Mouse (Mus musculus): Measurements from ENCODE around the gene Evi2b.

The Evi2b gene

GRCm38 (mm10) chr11:79521930-79522329 lies 1.6 kb downstream of the Evi2b start:
- DNase-seq (ENCODE audit: low spot score): no peak

- no peak for DNase-seq (ENCODE audit: low spot score)
Measured at GRCm38 (mm10) chr11:79520772-79521171, 2.8 kb downstream of the Evi2b start.

GRCm38 (mm10) chr11:79519878-79520291 lies 3.7 kb downstream of the Evi2b start:
- DNase-seq (ENCODE audit: low spot score): peak; percentile 73

GRCm38 (mm10) chr11:79519299-79519698 lies 4.3 kb downstream of the Evi2b start:
- DNase-seq (ENCODE audit: low spot score): no peak

- no peak for DNase-seq (ENCODE audit: low spot score)
Measured at GRCm38 (mm10) chr11:79515798-79516197, 7.8 kb downstream of the Evi2b start.

GRCm38 (mm10) chr11:79515331-79515730 lies 8.2 kb downstream of the Evi2b start:
- DNase-seq (ENCODE audit: low spot score): no peak

GRCm38 (mm10) chr11:79511970-79512369 lies 11.6 kb downstream of the Evi2b start:
- no peak for DNase-seq (ENCODE audit: low spot score)

- DNase-seq (ENCODE audit: low spot score): no peak
Measured at GRCm38 (mm10) chr11:79504506-79504905, 19.1 kb downstream of the Evi2b start.

- DNase-seq (ENCODE audit: low spot score): peak; percentile 78
Measured at GRCm38 (mm10) chr11:79503845-79504244, 19.7 kb downstream of the Evi2b start, which contains the start of gene Omg. Omg (minus strand) TSS chr11:79504084.

GRCm38 (mm10) chr11:79502917-79503316 lies 20.6 kb downstream of the Evi2b start:
- DNase-seq (ENCODE audit: low spot score): no peak

- DNase-seq (ENCODE audit: low spot score): no peak
Measured at GRCm38 (mm10) chr11:79494976-79495800, 28.4 kb downstream of the Evi2b start.

GRCm38 (mm10) chr11:79484721-79485120 lies 38.8 kb downstream of the Evi2b start:
- DNase-seq (ENCODE audit: low spot score): no peak

GRCm38 (mm10) chr11:79483876-79484528 lies 39.6 kb downstream of the Evi2b start:
- DNase-seq (ENCODE audit: low spot score): no peak

GRCm38 (mm10) chr11:79483392-79483791 lies 40.2 kb downstream of the Evi2b start:
- no peak for DNase-seq (ENCODE audit: low spot score)

GRCm38 (mm10) chr11:79468097-79468496 lies 55.5 kb downstream of the Evi2b start:
- no peak for DNase-seq (ENCODE audit: low spot score)

Data from left cerebral cortex, adult 11 months (tissue).